Mouse (Mus musculus) spleen, adult 2 months (tissue): ENCODE measurements around the gene Vax2.

Experiments
- CTCF ChIP-seq: fragments of 200-500 bp; IDR thresholded peaks from 2 replicates; pipeline ENCODE4 v1.5.1; 2011; ENCODE audit warnings: mild to moderate bottlenecking, inconsistent platforms; ENCODE audit not compliant: insufficient read depth, insufficient read length, insufficient replicate concordance; ENCODE audit errors: extremely low read depth
- POLR2A ChIP-seq: fragments of 200-500 bp; IDR thresholded peaks from 2 replicates; pipeline ENCODE4 v1.6.1; 2011; ENCODE audit warnings: low read depth, low read length, inconsistent platforms

- no peak for TF ChIP-seq CTCF
- no peak for TF ChIP-seq POLR2A
Measured at GRCm38 (mm10) chr6:83762880-83763431, 51.9 kb downstream of the Vax2 start.
